Mouse (Mus musculus) forebrain, embryonic 16.5 days (tissue): ENCODE data around the gene Dchs1. TPM values are rescaled to one million over a fixed set of nuclear protein-coding genes. Genes with fewer than 3 reads are reported as not detected.

ENCODE experiments used
- ATAC-seq: fragments of 200-750 bp; cut with Nextera tagmentation; 2 replicates; pipeline ENCODE4 v1.8.0; 2017; ENCODE audit warnings: mild to moderate bottlenecking, moderate library complexity
- H3K27ac ChIP-seq: fragments of 300-500 bp; sonication (generic); 2 replicates; pipeline ENCODE4 v1.5.1; 2014; ENCODE audit warnings: low read length, control low read depth
- H3K27me3 ChIP-seq: fragments of 300-500 bp; sonication (generic); replicated peaks from 2 replicates; pipeline ENCODE4 v1.6.1; 2014; ENCODE audit warnings: low read length; ENCODE audit not compliant: control insufficient read depth, insufficient read depth
- H3K36me3 ChIP-seq: fragments of 300-500 bp; sonication (generic); 2 replicates; pipeline ENCODE4 v1.6.1; 2014; ENCODE audit not compliant: control insufficient read depth, insufficient read depth
- H3K4me1 ChIP-seq: fragments of 300-500 bp; sonication (generic); replicated peaks from 2 replicates; pipeline ENCODE4 v1.6.1; 2014; ENCODE audit warnings: low read length; ENCODE audit not compliant: control insufficient read depth, insufficient read depth
- H3K4me2 ChIP-seq: fragments of 300-500 bp; sonication (generic); 2 replicates; pipeline ENCODE4 v1.6.1; 2014; ENCODE audit warnings: mild to moderate bottlenecking, low read length, control low read depth
- H3K4me3 ChIP-seq: fragments of 300-500 bp; sonication (generic); replicated peaks from 2 replicates; pipeline ENCODE4 v1.5.1; 2014; ENCODE audit warnings: mild to moderate bottlenecking, low read length, control low read depth
- H3K9ac ChIP-seq: fragments of 300-500 bp; sonication (generic); replicated peaks from 2 replicates; pipeline ENCODE4 v1.6.1; 2014; ENCODE audit warnings: low read depth, low read length, control low read depth
- H3K9me3 ChIP-seq: fragments of 300-500 bp; sonication (generic); 2 replicates; pipeline ENCODE4 v1.6.1; 2016; ENCODE audit warnings: low read length; ENCODE audit not compliant: control insufficient read depth
- WGBS: fragments of 180-500 bp; shearing (Covaris S2); extraction: QIAGEN DNeasy Blood & Tissue Kit; methylation state at CpG from one replicate; pipeline ENCODE4 v1.1.7; 2014; 5-methylcytosine and 5-hydroxymethylcytosine counted together
- polyA plus RNA-seq: library from polyadenylated mRNA; unstranded; fragments of >200 nt; fragmentation: Nextera tagmentation; extraction: Ambion mirVana; gene quantifications from 2 replicates; pipeline ENCODE4 v1.2.1, GENCODE M21; 2015

The Dchs1 gene
- polyA plus RNA-seq, 1 experiment from 2014 or later = 22.0 TPM

GRCm38 (mm10) chr7:105774661-105775060 lies 12.8 kb downstream of the Dchs1 start:
- Histone ChIP-seq H3K4me3 (no peak overlapping the region), H3K27me3 (no peaks in the 10 kb centered on the region), H3K9ac (no peak overlapping the region), H3K4me2 (no peak overlapping the region), H3K27ac (no peak overlapping the region), H3K4me1 (peaks cover 51% of the 10 kb centered on the region), H3K9me3 (no peaks in the 10 kb centered on the region), H3K36me3 (peaks cover 32% of the 10 kb centered on the region)
- no peak for ATAC-seq
- WGBS = 31% methylated on average over 8 of the region's 8 CpGs

- H3K9me3 ChIP-seq = no peaks in the 10 kb centered on the region
- no peaks in the 10 kb centered on the region for H3K27me3 ChIP-seq
- peaks cover 44% of the 10 kb centered on the region for H3K4me1 ChIP-seq
- H3K4me2 ChIP-seq = no peak overlapping the region
- WGBS = 86% methylated on average over 5 of the region's 5 CpGs
- no peak overlapping the region for H3K4me3 ChIP-seq
- ATAC-seq = no peak
- H3K9ac ChIP-seq = no peak overlapping the region
- peaks cover 29% of the 10 kb centered on the region for H3K36me3 ChIP-seq
- no peak overlapping the region for H3K27ac ChIP-seq
Measured at GRCm38 (mm10) chr7:105773041-105773440, 14.4 kb downstream of the Dchs1 start.

- peaks cover 29% of the 10 kb centered on the region for H3K36me3 ChIP-seq
- H3K27me3 ChIP-seq = no peaks in the 10 kb centered on the region
Measured at GRCm38 (mm10) chr7:105772331-105772730, 15.1 kb downstream of the Dchs1 start.

GRCm38 (mm10) chr7:105769959-105770358 lies 17.5 kb downstream of the Dchs1 start:
- no peak overlapping the region for H3K9ac ChIP-seq
- H3K27ac ChIP-seq = no peak overlapping the region
- peaks cover 43% of the 10 kb centered on the region for H3K36me3 ChIP-seq
- H3K4me1 ChIP-seq = peaks cover 31% of the 10 kb centered on the region
- ATAC-seq = no peak
- no peak overlapping the region for H3K4me2 ChIP-seq
- WGBS = 90% methylated on average over 3 of the region's 3 CpGs
- no peaks in the 10 kb centered on the region for H3K9me3 ChIP-seq
- H3K27me3 ChIP-seq = no peaks in the 10 kb centered on the region
- H3K4me3 ChIP-seq = no peak overlapping the region

More at GRCm38 (mm10) chr7:105772331-105772730, 15.1 kb downstream of the Dchs1 start:
- ATAC-seq = no peak
- Histone ChIP-seq H3K4me3 (no peak overlapping the region), H3K9me3 (no peaks in the 10 kb centered on the region), H3K4me1 (peaks cover 45% of the 10 kb centered on the region), H3K4me2 (no peak overlapping the region), H3K27ac (no peak overlapping the region), H3K9ac (no peak overlapping the region)
- WGBS = 97% methylated on average over 15 of the region's 15 CpGs

GRCm38 (mm10) chr7:105767729-105768165 lies 19.7 kb downstream of the Dchs1 start:
- peak; percentile 13; the same call in 1 of the 2 replicates for ATAC-seq
- Histone ChIP-seq H3K4me3 (no peak overlapping the region), H3K27me3 (no peaks in the 10 kb centered on the region), H3K27ac (no peak overlapping the region), H3K36me3 (peaks cover 60% of the 10 kb centered on the region), H3K4me1 (peaks cover 29% of the 10 kb centered on the region), H3K4me2 (no peak overlapping the region), H3K9ac (no peak overlapping the region; the same call in 1 of the 2 replicates), H3K9me3 (no peaks in the 10 kb centered on the region)
- WGBS = 28% methylated on average over 6 of the region's 6 CpGs

GRCm38 (mm10) chr7:105764331-105764730 lies 23.1 kb downstream of the Dchs1 start:
- Histone ChIP-seq H3K4me1 (peaks cover 15% of the 10 kb centered on the region), H3K27me3 (no peaks in the 10 kb centered on the region), H3K4me2 (no peak overlapping the region), H3K27ac (no peak overlapping the region), H3K9ac (no peak overlapping the region), H3K36me3 (peaks cover 55% of the 10 kb centered on the region), H3K9me3 (no peaks in the 10 kb centered on the region), H3K4me3 (no peak overlapping the region)
- WGBS = 86% methylated on average over 11 of the region's 11 CpGs
- no peak for ATAC-seq

GRCm38 (mm10) chr7:105762517-105763270 lies 24.8 kb downstream of the Dchs1 start:
- Histone ChIP-seq H3K9ac (no peak overlapping the region), H3K27me3 (no peaks in the 10 kb centered on the region), H3K4me2 (no peak overlapping the region), H3K4me1 (peaks cover 6% of the 10 kb centered on the region), H3K36me3 (peaks cover 71% of the 10 kb centered on the region), H3K27ac (no peak overlapping the region), H3K4me3 (no peak overlapping the region), H3K9me3 (no peaks in the 10 kb centered on the region)
- WGBS = 26% methylated on average over 55 of the region's 55 CpGs
- peak; percentile 19; the same call in 1 of the 2 replicates for ATAC-seq

- peak; percentile 10; the same call in 1 of the 2 replicates for ATAC-seq
- Histone ChIP-seq H3K27ac (no peak overlapping the region), H3K4me2 (no peak overlapping the region)
Measured at GRCm38 (mm10) chr7:105761813-105762484, 25.5 kb downstream of the Dchs1 start.

GRCm38 (mm10) chr7:105753281-105753680 lies 34.2 kb downstream of the Dchs1 start:
- no peak for ATAC-seq
- H3K36me3 ChIP-seq = peaks cover 53% of the 10 kb centered on the region
- no peak overlapping the region for H3K27ac ChIP-seq
- H3K4me2 ChIP-seq = no peak overlapping the region
- H3K27me3 ChIP-seq = no peaks in the 10 kb centered on the region
- H3K4me3 ChIP-seq = no peak overlapping the region
- WGBS = 93% methylated on average over 10 of the region's 10 CpGs
- H3K9ac ChIP-seq = no peak overlapping the region
- H3K9me3 ChIP-seq = no peaks in the 10 kb centered on the region
- H3K4me1 ChIP-seq = peaks cover 10% of the 10 kb centered on the region

More at GRCm38 (mm10) chr7:105761813-105762484, 25.5 kb downstream of the Dchs1 start:
- Histone ChIP-seq H3K9me3 (no peaks in the 10 kb centered on the region), H3K9ac (no peak overlapping the region), H3K4me3 (no peak overlapping the region), H3K36me3 (peaks cover 78% of the 10 kb centered on the region), H3K27me3 (no peaks in the 10 kb centered on the region), H3K4me1 (no peaks in the 10 kb centered on the region; the same call in 1 of the 2 replicates)
- 22% methylated on average over 51 of the region's 51 CpGs for WGBS
